Mouse (Mus musculus) myocyte (in vitro differentiated cells): ENCODE measurements around the gene Ltk. TPM values are rescaled to one million over a fixed set of nuclear protein-coding genes. Genes with fewer than 3 reads are reported as not detected.

ENCODE experiments used
- H3K27me3 ChIP-seq: one replicate; pipeline ENCODE4 v1.6.1; 2011; ENCODE audit not compliant: control insufficient read depth, insufficient read depth, insufficient read length
- H3K36me3 ChIP-seq: one replicate; pipeline ENCODE4 v1.6.1; 2011; ENCODE audit not compliant: control insufficient read depth, insufficient read depth
- H3K4me2 ChIP-seq: one replicate; pipeline ENCODE4 v1.6.1; 2011; ENCODE audit warnings: low read depth, control low read depth
- H3K4me3 ChIP-seq: one replicate; pipeline ENCODE4 v1.5.1; 2011; ENCODE audit warnings: mild to moderate bottlenecking, control low read depth, moderate library complexity
- H3K79me2 ChIP-seq: one replicate; pipeline ENCODE4 v1.6.1; 2011; ENCODE audit not compliant: control insufficient read depth, insufficient read depth
- H3ac ChIP-seq: one replicate; pipeline ENCODE4 v1.6.1; 2011; ENCODE audit not compliant: control insufficient read depth, insufficient read length
- CEBPB ChIP-seq: IDR thresholded peaks from 2 replicates; pipeline ENCODE4 v1.6.1; 2011; ENCODE audit warnings: mild to moderate bottlenecking, moderate library complexity; ENCODE audit not compliant: poor library complexity, insufficient read depth, severe bottlenecking
- E2F4 ChIP-seq: IDR thresholded peaks from one replicate; pipeline ENCODE4 v1.6.1; 2011; ENCODE audit warnings: mild to moderate bottlenecking, control low read depth, moderate library complexity; ENCODE audit not compliant: insufficient read depth
- MAX ChIP-seq: IDR thresholded peaks from one replicate; pipeline ENCODE4 v1.6.1; 2011; ENCODE audit warnings: low read depth, mild to moderate bottlenecking, control low read depth
- MYOD1 ChIP-seq, 3 experiments: IDR thresholded peaks; one replicate each; pipeline ENCODE4 v1.6.1; 2011; ENCODE audit warnings: control low read depth in 2 of 3, low read depth in 2 of 3, mild to moderate bottlenecking in 2 of 3, moderate library complexity in 1 of 3; ENCODE audit not compliant: insufficient read length in 2 of 3, control insufficient read depth in 1 of 3
- MYOG ChIP-seq, 3 experiments: IDR thresholded peaks; one replicate each; pipeline ENCODE4 v1.6.1; 2011; ENCODE audit warnings: control low read depth in 2 of 3, low read depth in 2 of 3, mild to moderate bottlenecking in 2 of 3; ENCODE audit not compliant: insufficient read length in 2 of 3, control insufficient read depth in 1 of 3, insufficient read depth in 1 of 3
- POLR2A ChIP-seq: IDR thresholded peaks from one replicate; pipeline ENCODE4 v1.6.1; 2011; ENCODE audit warnings: low read depth, mild to moderate bottlenecking, control low read depth, moderate library complexity; ENCODE audit not compliant: insufficient read length
- POLR2AphosphoS2 ChIP-seq: IDR thresholded peaks from one replicate; pipeline ENCODE4 v1.6.1; 2011; ENCODE audit warnings: low read depth, control low read depth; ENCODE audit not compliant: insufficient read length
- REST ChIP-seq: IDR thresholded peaks from one replicate; pipeline ENCODE4 v1.6.1; 2011; ENCODE audit warnings: mild to moderate bottlenecking, control low read depth, moderate library complexity; ENCODE audit not compliant: insufficient read depth, insufficient read length
- SRF ChIP-seq: IDR thresholded peaks from one replicate; pipeline ENCODE4 v1.6.1; 2011; ENCODE audit warnings: low read depth; ENCODE audit not compliant: control insufficient read depth, insufficient read length
- TCF12 ChIP-seq: IDR thresholded peaks from one replicate; pipeline ENCODE4 v1.6.1; 2011; ENCODE audit warnings: mild to moderate bottlenecking, control low read depth; ENCODE audit not compliant: poor library complexity, insufficient read depth, severe bottlenecking
- TCF3 ChIP-seq: IDR thresholded peaks from one replicate; pipeline ENCODE4 v1.6.1; 2011; ENCODE audit warnings: low read depth, control low read depth; ENCODE audit not compliant: insufficient read length
- USF1 ChIP-seq: IDR thresholded peaks from one replicate; pipeline ENCODE4 v1.6.1; 2011; ENCODE audit warnings: low read depth, mild to moderate bottlenecking, control low read depth, moderate library complexity
- polyA plus RNA-seq: library from polyadenylated mRNA; unstranded; fragments of >200 nt; fragmentation: generic; extraction: Trizol; gene quantifications from one replicate; pipeline ENCODE4 v1.2.1, GENCODE M21; 2012; ENCODE audit warnings: missing spikeins

Ltk gene
- polyA plus RNA-seq, 1 experiment = not detected

DNA sequence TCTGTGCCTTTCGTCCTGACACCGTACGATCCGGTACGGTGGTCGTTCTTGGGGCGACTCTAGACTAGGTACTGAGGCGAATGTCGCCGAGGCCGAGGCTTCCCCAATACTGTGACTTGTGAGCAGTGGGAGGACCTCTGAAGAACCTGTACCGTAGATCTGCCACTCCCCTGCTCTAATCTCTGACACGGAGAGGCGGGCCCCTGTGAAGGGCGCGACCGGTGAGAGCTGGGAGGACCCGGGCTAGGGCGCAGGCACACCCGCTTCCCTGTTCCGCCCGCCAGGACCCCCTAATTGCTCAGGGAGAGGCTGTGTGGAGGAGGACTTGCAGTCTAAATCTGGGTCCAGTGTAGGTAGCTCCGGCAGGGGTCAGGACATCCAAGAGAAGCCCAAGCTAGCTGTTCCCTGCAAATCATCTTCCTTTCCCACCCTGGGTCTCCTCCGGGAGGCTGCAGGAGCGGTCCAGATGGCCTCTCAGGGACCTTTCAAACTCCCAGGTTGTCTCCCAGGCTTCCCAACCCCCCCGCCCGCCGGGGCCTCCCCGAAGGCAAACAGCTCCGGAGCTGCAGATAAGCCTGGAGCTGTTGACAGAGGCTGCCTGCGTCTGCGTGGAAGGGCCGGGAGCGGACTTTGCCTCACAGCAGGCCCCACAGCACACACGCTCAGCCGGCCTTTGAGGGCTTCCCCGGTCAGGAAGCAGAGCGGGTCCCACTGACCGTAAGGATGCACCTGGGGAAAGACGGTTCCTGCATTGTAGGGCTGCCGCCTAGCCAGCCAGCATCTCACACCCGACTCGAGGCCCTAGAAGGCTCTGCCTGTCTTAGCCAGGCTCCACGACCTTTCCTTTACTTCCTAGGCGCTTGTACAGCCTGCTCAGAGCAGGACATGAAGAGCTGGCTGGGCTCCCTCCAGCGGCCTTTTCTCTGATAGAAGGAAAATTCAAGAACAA, 15.8 kb downstream of the Ltk start:
- Histone ChIP-seq H3K36me3 (no peaks in the 10 kb centered on the region), H3K27me3 (peaks cover 12% of the 10 kb centered on the region), H3ac (no peak overlapping the region), H3K79me2 (no peaks in the 10 kb centered on the region), H3K4me3 (no peak overlapping the region), H3K4me2 (no peak overlapping the region)
- TF ChIP-seq MYOG (IDR thresholded peaks at IDR 0.05; ENCODE audit: control insufficient read depth in 1 of 3, insufficient read depth in 1 of 3, insufficient read length in 2 of 3, low read depth in 2 of 3) (no peak), CEBPB (no peak), MYOD1 (IDR thresholded peaks at IDR 0.05; ENCODE audit: control insufficient read depth in 1 of 3, insufficient read length in 2 of 3, low read depth in 2 of 3) (no peak), TCF12 (no peak), REST (no peak), E2F4 (no peak), USF1 (no peak), POLR2AphosphoS2 (no peak), POLR2A (no peak)

DNA sequence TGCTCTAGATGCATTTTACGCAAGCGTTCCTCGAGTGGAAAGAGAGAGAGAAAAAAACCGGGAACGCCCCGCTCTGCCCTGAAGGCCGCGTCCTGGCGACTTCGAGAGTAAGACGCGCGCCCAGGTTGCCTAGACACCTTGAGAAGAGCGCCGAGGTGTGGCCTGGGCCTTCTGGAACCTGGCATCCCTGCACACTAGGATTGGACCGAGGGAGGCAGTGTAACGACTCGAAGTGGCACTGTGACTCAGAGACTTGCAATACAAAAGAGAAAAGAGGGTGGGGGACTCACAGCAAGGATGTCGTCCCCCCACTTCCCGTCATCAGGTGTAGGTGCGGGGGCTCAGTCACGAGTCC, 16.4 kb downstream of the Ltk start:
- Histone ChIP-seq H3K79me2 (no peaks in the 10 kb centered on the region), H3ac (no peak overlapping the region), H3K36me3 (no peaks in the 10 kb centered on the region), H3K4me2 (no peak overlapping the region), H3K27me3 (peaks cover 6% of the 10 kb centered on the region), H3K4me3 (no peak overlapping the region)
- TF ChIP-seq SRF = no peak
- TF ChIP-seq TCF3 = no peak
- no peak for TF ChIP-seq POLR2A
- no peak for TF ChIP-seq POLR2AphosphoS2
- TF ChIP-seq REST = no peak
- TF ChIP-seq MYOG (IDR thresholded peaks at IDR 0.05; ENCODE audit: control insufficient read depth in 1 of 3, insufficient read depth in 1 of 3, insufficient read length in 2 of 3, low read depth in 2 of 3) = no peak
- no peak for TF ChIP-seq MAX
- no peak for TF ChIP-seq USF1
- TF ChIP-seq MYOD1 (IDR thresholded peaks at IDR 0.05; ENCODE audit: control insufficient read depth in 1 of 3, insufficient read length in 2 of 3, low read depth in 2 of 3) = no peak
- TF ChIP-seq E2F4 = no peak
- no peak for TF ChIP-seq CEBPB
- TF ChIP-seq TCF12 = no peak

DNA sequence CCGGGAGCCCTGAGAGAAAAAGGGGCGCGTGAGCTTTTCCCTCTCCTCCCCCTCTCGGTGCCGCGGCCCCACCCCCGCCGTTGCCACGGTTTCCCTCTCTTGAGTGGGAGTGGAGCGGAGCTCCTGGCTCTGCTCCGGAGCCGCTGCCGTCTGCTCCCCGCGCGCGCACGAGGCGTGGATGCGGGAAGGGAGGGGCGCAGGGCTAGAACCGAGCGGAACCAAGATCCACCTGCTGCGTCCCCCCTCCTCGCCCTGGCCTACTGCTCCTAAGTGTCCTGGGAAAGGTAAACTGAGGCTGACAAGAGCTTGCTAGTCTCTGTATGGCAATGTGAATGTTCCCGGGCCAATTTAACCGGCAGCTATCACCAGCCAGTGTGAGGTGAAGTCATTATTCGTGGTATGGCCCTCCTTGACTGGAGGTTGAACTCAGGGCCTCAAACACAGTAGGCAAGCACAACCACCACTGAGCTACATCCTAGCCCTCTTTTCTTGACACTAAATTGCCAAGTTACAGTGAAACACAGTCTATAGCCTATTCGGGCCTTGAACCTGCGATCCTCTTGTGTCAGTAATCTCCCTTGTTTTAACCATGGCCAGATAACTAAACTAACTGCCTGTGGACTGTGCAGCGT, 16.9 kb downstream of the Ltk start:
- TF ChIP-seq REST = no peak
- no peak for TF ChIP-seq E2F4
- no peak for TF ChIP-seq MYOG (IDR thresholded peaks at IDR 0.05; ENCODE audit: control insufficient read depth in 1 of 3, insufficient read depth in 1 of 3, insufficient read length in 2 of 3, low read depth in 2 of 3)
- TF ChIP-seq SRF = no peak
- TF ChIP-seq MYOD1 (IDR thresholded peaks at IDR 0.05; ENCODE audit: control insufficient read depth in 1 of 3, insufficient read length in 2 of 3, low read depth in 2 of 3) = no peak
- TF ChIP-seq CEBPB = no peak
- TF ChIP-seq TCF3 = no peak
- no peak for TF ChIP-seq USF1
- TF ChIP-seq POLR2A = no peak
- TF ChIP-seq TCF12 = no peak
- no peak overlapping the region for H3K4me2 ChIP-seq
- peak overlapping the region; percentile 25 for H3K4me3 ChIP-seq
- peaks cover 6% of the 10 kb centered on the region for H3K27me3 ChIP-seq
- no peaks in the 10 kb centered on the region for H3K36me3 ChIP-seq
- no peak overlapping the region for H3ac ChIP-seq
- no peaks in the 10 kb centered on the region for H3K79me2 ChIP-seq

DNA sequence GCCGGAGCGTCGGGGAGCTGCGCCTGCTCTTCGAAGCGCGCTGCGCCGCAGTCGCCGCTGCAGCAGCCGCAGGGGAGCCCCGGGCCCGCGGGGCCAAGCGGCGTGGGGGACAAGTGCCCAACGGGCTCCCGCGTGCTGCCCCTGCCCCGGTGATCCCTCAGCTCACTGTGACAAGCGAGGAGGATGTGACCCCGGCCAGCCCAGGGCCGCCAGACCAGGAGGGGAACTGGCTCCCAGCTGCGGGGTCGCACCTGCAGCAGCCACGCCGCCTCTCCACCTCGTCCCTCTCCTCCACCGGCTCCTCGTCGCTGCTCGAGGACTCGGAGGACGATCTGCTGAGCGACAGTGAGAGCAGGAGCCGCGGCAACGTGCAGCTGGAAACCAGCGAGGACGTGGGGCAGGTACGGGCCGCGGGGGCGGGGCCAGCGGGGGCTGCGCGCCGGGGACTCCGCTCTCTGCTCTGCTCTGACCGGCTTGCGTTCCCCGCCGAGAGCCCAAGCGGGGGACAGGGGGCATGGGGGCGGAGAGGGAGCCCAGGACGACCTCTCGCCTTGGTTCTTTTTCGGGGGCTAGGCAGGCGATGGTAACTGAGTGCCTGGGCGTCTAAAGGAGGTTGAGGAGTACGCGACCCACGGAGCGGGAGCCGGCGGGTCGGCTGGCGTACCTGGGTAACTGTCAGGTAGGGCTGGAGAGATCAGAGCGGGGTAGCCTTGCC, 17.6 kb downstream of the Ltk start:
- no peak for TF ChIP-seq REST
- TF ChIP-seq TCF3 = no peak
- no peak for TF ChIP-seq MYOD1 (IDR thresholded peaks at IDR 0.05; ENCODE audit: control insufficient read depth in 1 of 3, insufficient read length in 2 of 3, low read depth in 2 of 3)
- no peak for TF ChIP-seq SRF
- no peak for TF ChIP-seq MAX
- TF ChIP-seq POLR2AphosphoS2 = no peak
- TF ChIP-seq E2F4 = no peak
- no peak for TF ChIP-seq POLR2A
- no peak for TF ChIP-seq USF1
- no peak for TF ChIP-seq CEBPB
- no peak for TF ChIP-seq MYOG (IDR thresholded peaks at IDR 0.05; ENCODE audit: control insufficient read depth in 1 of 3, insufficient read depth in 1 of 3, insufficient read length in 2 of 3, low read depth in 2 of 3)
- no peak for TF ChIP-seq TCF12
- H3K79me2 ChIP-seq = no peaks in the 10 kb centered on the region
- no peaks in the 10 kb centered on the region for H3K36me3 ChIP-seq
- H3K4me3 ChIP-seq = peak overlapping the region; percentile 25
- H3ac ChIP-seq = peak overlapping the region; percentile 1
- peak overlapping the region; percentile 92 for H3K4me2 ChIP-seq
- H3K27me3 ChIP-seq = peaks cover 6% of the 10 kb centered on the region
